8 mouse cellular contexts compared by ENCODE assay signal in the genomic region with DNA sequence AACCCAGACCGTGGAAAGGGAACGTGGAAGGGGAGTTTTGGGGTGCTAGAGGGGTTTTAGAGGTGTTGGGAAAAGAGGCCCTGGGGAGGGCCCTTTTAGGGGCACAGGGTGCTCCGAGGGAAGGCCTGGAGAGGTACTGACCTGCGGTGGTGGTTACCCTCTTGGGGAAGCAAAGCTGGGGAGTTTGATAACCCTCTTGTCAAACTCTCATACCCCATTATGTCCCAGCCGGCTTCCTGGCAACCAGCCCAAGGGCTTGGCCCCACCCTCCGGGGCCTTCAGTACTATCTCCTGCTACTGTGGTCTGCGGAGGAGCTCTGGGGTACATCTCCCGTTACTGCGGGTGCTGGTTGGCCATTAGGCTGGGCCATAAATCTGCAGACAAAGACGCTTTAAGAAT. TPM values are rescaled to one million over a fixed set of nuclear protein-coding genes. Genes with fewer than 3 reads are reported as not detected.
DNase-seq lines count a peak whose midpoint lies in the region; ATAC-seq lines count a peak whose summit lies in the region.

No protein-coding gene starts in this region.

- intact Hi-C loops in heart, postnatal 25 days (cut with DNase I), result no loop called here

- H3K4me1 ChIP-seq in heart, embryonic 11.5 days (ENCODE audit: control insufficient read depth, insufficient read depth, low read length), result peaks cover 16% of the 10 kb centered on the region
- peaks cover 17% of the 10 kb centered on the region for H3K4me1 ChIP-seq in forebrain, embryonic 15.5 days
- peaks cover 39% of the 10 kb centered on the region for H3K4me1 ChIP-seq in limb, embryonic 10.5 days

- H3K27ac ChIP-seq in heart, embryonic 11.5 days (ENCODE audit: low read depth, low read length), result no peak overlapping the region
- H3K27ac ChIP-seq in forebrain, embryonic 15.5 days (replicated peaks), result no peak overlapping the region
- peak overlapping the region; percentile 68; the same call in 1 of the 2 replicates for H3K27ac ChIP-seq in limb, embryonic 10.5 days

- H3K4me2 ChIP-seq in heart, embryonic 11.5 days, result peak overlapping the region; percentile 75
- peak overlapping the region; percentile 57 for H3K4me2 ChIP-seq in forebrain, embryonic 15.5 days (replicated peaks)

- DNase-seq in heart, postnatal 25 days (ENCODE audit: low spot score), result no peak
- peak; percentile 62 for DNase-seq in c-Kit-positive CD71-positive TER-119-negative erythroid progenitor cells, embryonic 14.5 days (ENCODE audit: low read depth)
- DNase-seq in limb, embryonic 10.5 days (ENCODE audit: low spot score), result peak; percentile 41
- peak; percentile 57 for DNase-seq in neural tube, embryonic 10.5 days (ENCODE audit: extremely low spot score, low spot score)
- no peak for DNase-seq in layer of hippocampus, adult 9-10 months (ENCODE audit: low spot score)
- no peak for DNase-seq in right cerebral cortex, adult 2 months (ENCODE audit: low spot score in 2 of 2)

- H3K4me3 ChIP-seq in heart, embryonic 11.5 days (ENCODE audit: low read depth, low read length), result peak overlapping the region; percentile 48
- H3K4me3 ChIP-seq in forebrain, embryonic 15.5 days, result peak overlapping the region; percentile 39; the same call in 1 of the 2 replicates
- H3K4me3 ChIP-seq in limb, embryonic 10.5 days, result peak overlapping the region; percentile 55

- no peak for ATAC-seq in heart, embryonic 11.5 days (replicated peaks; ENCODE audit: insufficient number of reproducible peaks, low FRiP score, low TSS enrichment)
- ATAC-seq in forebrain, embryonic 15.5 days (replicated peaks), result no peak

- H3K9ac ChIP-seq in heart, embryonic 11.5 days (ENCODE audit: low read depth, low read length), result peak overlapping the region; percentile 54; the same call in 1 of the 2 replicates
- peak overlapping the region; percentile 41 for H3K9ac ChIP-seq in forebrain, embryonic 15.5 days (replicated peaks)

- no peaks in the 10 kb centered on the region for H3K36me3 ChIP-seq in heart, embryonic 11.5 days (ENCODE audit: control insufficient read depth, insufficient read depth, low read length)
- H3K36me3 ChIP-seq in forebrain, embryonic 15.5 days, result no peaks in the 10 kb centered on the region
- H3K36me3 ChIP-seq in limb, embryonic 10.5 days, result no peaks in the 10 kb centered on the region

- WGBS in heart, embryonic 11.5 days (ENCODE audit: insufficient replicate concordance), result 6% methylated on average over 10 of the region's 10 CpGs
- WGBS in forebrain, embryonic 15.5 days, result 8% methylated on average over 10 of the region's 10 CpGs
- 5% methylated on average over 10 of the region's 10 CpGs for WGBS in limb, embryonic 10.5 days

- H3K9me3 ChIP-seq in heart, embryonic 11.5 days (replicated peaks; ENCODE audit: control insufficient read depth, low read length), result no peaks in the 10 kb centered on the region
- no peaks in the 10 kb centered on the region for H3K9me3 ChIP-seq in forebrain, embryonic 15.5 days
- no peaks in the 10 kb centered on the region for H3K9me3 ChIP-seq in limb, embryonic 10.5 days (replicated peaks)

- peaks cover 46% of the 10 kb centered on the region for H3K27me3 ChIP-seq in heart, embryonic 11.5 days (ENCODE audit: control insufficient read depth, insufficient read depth, low read length)
- peaks cover 45% of the 10 kb centered on the region for H3K27me3 ChIP-seq in forebrain, embryonic 15.5 days
- H3K27me3 ChIP-seq in limb, embryonic 10.5 days (ENCODE audit: low read depth, poor library complexity, severe bottlenecking), result peaks cover 62% of the 10 kb centered on the region

RNA-seq across cellular contexts. Expression of a gene that starts 0.3 kb away (rescaled TPM):
- polyA plus RNA-seq in heart, embryonic 11.5 days (2014; fragmentation: Nextera tagmentation; extraction: Ambion mirVana), result 0.54 and 1.00 TPM in 2 replicates
- total RNA-seq in heart, postnatal 25 days (2021), result 1 to 10 TPM; 1.3 TPM
- 1.8 and 4.0 TPM in 2 replicates for polyA plus RNA-seq in forebrain, embryonic 15.5 days (2015; fragmentation: Nextera tagmentation; extraction: Ambion mirVana)
- 0.39 and 0.53 TPM in 2 replicates for polyA plus RNA-seq in limb, embryonic 10.5 days (2016; fragmentation: Nextera tagmentation; extraction: Ambion mirVana)

RNA-seq across cellular contexts. Expression of a gene that starts 2.6 kb away (rescaled TPM):
- polyA plus RNA-seq in heart, embryonic 11.5 days (2014; fragmentation: Nextera tagmentation; extraction: Ambion mirVana), result 0.86 and 1.5 TPM in 2 replicates
- under 1 TPM; 0.44 to 0.64 TPM for total RNA-seq in heart, postnatal 25 days (2021)
- 1.8 and 2.4 TPM in 2 replicates for polyA plus RNA-seq in forebrain, embryonic 15.5 days (2015; fragmentation: Nextera tagmentation; extraction: Ambion mirVana)
- polyA plus RNA-seq in limb, embryonic 10.5 days (2016; fragmentation: Nextera tagmentation; extraction: Ambion mirVana), result 1.2 and 1.5 TPM in 2 replicates

RNA-seq across cellular contexts. Expression of a gene that starts 5.3 kb away (rescaled TPM):
- polyA plus RNA-seq in heart, embryonic 11.5 days (2014; fragmentation: Nextera tagmentation; extraction: Ambion mirVana), result not detected in 2 replicates
- total RNA-seq in heart, postnatal 25 days (2021), result not detected
- not detected in 2 replicates for polyA plus RNA-seq in forebrain, embryonic 15.5 days (2015; fragmentation: Nextera tagmentation; extraction: Ambion mirVana)
- polyA plus RNA-seq in limb, embryonic 10.5 days (2016; fragmentation: Nextera tagmentation; extraction: Ambion mirVana), result 0.08 TPM in 1 of 2 replicates, not detected in the other

RNA-seq across cellular contexts. Expression of a gene that starts 5.8 kb away (rescaled TPM):
- 7.4 TPM in 2 replicates for polyA plus RNA-seq in heart, embryonic 11.5 days (2014; fragmentation: Nextera tagmentation; extraction: Ambion mirVana)
- 10 to 100 TPM; 23.0 to 24.2 TPM for total RNA-seq in heart, postnatal 25 days (2021)
- 9.0 and 10.2 TPM in 2 replicates for polyA plus RNA-seq in forebrain, embryonic 15.5 days (2015; fragmentation: Nextera tagmentation; extraction: Ambion mirVana)
- polyA plus RNA-seq in limb, embryonic 10.5 days (2016; fragmentation: Nextera tagmentation; extraction: Ambion mirVana), result 7.4 and 9.0 TPM in 2 replicates

RNA-seq across cellular contexts. Expression of a gene that starts 23.9 kb away (rescaled TPM):
- 107 and 109 TPM in 2 replicates for polyA plus RNA-seq in heart, embryonic 11.5 days (2014; fragmentation: Nextera tagmentation; extraction: Ambion mirVana)
- 10 to 100 TPM; 52.0 to 60.4 TPM for total RNA-seq in heart, postnatal 25 days (2021)
- polyA plus RNA-seq in forebrain, embryonic 15.5 days (2015; fragmentation: Nextera tagmentation; extraction: Ambion mirVana), result 127 and 149 TPM in 2 replicates
- polyA plus RNA-seq in limb, embryonic 10.5 days (2016; fragmentation: Nextera tagmentation; extraction: Ambion mirVana), result 197 and 200 TPM in 2 replicates

Comparison
In these comparisons a context has a peak if more than half of its experiments do, and no peak if none do; other contexts are left out.
1. DNase-seq: peak in c-Kit-positive CD71-positive TER-119-negative erythroid progenitor cells, embryonic 14.5 days (single experiment), limb, embryonic 10.5 days (single experiment) and neural tube, embryonic 10.5 days (single experiment); none in heart, postnatal 25 days (single experiment), layer of hippocampus, adult 9-10 months (single experiment) and right cerebral cortex, adult 2 months (0 of 2).
2. Peak in every context shown above with its lines, with median percentiles within 50 percentile points of each other: H3K4me3 ChIP-seq.